Mouse (Mus musculus): ENCODE data around the gene St5. TPM values are rescaled to one million over a fixed set of nuclear protein-coding genes. Genes with fewer than 3 reads are reported as not detected.

Gene St5
- polyA plus RNA-seq, 1 experiment = 123 TPM

- H3K4me3 ChIP-seq (replicated peaks; ENCODE audit: extremely low read depth, low read depth, low read length) = no peak overlapping the region
- WGBS = 58% methylated on average over 7 of the region's 7 CpGs
- H3K4me1 ChIP-seq (ENCODE audit: control insufficient read depth, insufficient read depth, low read length) = peaks cover 47% of the 10 kb centered on the region
- TF ChIP-seq CTCF (IDR thresholded peaks at IDR 0.05; ENCODE audit: insufficient read depth, low read length) (no peak), POLR2A (IDR thresholded peaks at IDR 0.05; ENCODE audit: borderline replicate concordance, extremely low read depth, low read depth, low read length) (no peak)
- DNase-seq = no peak
These were observed 96.3 kb downstream of the St5 start for GRCm38 (mm10) chr7:109606994-109607610.

- no peak for TF ChIP-seq POLR2A (IDR thresholded peaks at IDR 0.05; ENCODE audit: borderline replicate concordance, extremely low read depth, low read depth, low read length)
- no peak for TF ChIP-seq CTCF (IDR thresholded peaks at IDR 0.05; ENCODE audit: insufficient read depth, low read length)
- peaks cover 41% of the 10 kb centered on the region for H3K4me1 ChIP-seq (ENCODE audit: control insufficient read depth, insufficient read depth, low read length)
- DNase-seq = no peak
- no peak overlapping the region for H3K4me3 ChIP-seq (replicated peaks; ENCODE audit: extremely low read depth, low read depth, low read length)
- WGBS = 37% methylated on average over 5 of the region's 5 CpGs
These were observed 100.8 kb downstream of the St5 start for GRCm38 (mm10) chr7:109602562-109602961.

GRCm38 (mm10) chr7:109602022-109602421 lies 101.4 kb downstream of the St5 start:
- TF ChIP-seq POLR2A (IDR thresholded peaks at IDR 0.05; ENCODE audit: borderline replicate concordance, extremely low read depth, low read depth, low read length) (no peak), CTCF (IDR thresholded peaks at IDR 0.05; ENCODE audit: insufficient read depth, low read length) (no peak)
- no peak overlapping the region for H3K4me3 ChIP-seq (replicated peaks; ENCODE audit: extremely low read depth, low read depth, low read length)
- peaks cover 39% of the 10 kb centered on the region for H3K4me1 ChIP-seq (ENCODE audit: control insufficient read depth, insufficient read depth, low read length)
- DNase-seq = no peak

GRCm38 (mm10) chr7:109600702-109601101 lies 102.7 kb downstream of the St5 start:
- WGBS = 12% methylated on average over 3 of the region's 3 CpGs
- H3K4me3 ChIP-seq (replicated peaks; ENCODE audit: extremely low read depth, low read depth, low read length) = no peak overlapping the region
- peaks cover 37% of the 10 kb centered on the region for H3K4me1 ChIP-seq (ENCODE audit: control insufficient read depth, insufficient read depth, low read length)
- no peak for DNase-seq
- TF ChIP-seq CTCF (IDR thresholded peaks at IDR 0.05; ENCODE audit: insufficient read depth, low read length) (no peak), POLR2A (IDR thresholded peaks at IDR 0.05; ENCODE audit: borderline replicate concordance, extremely low read depth, low read depth, low read length) (no peak)

GRCm38 (mm10) chr7:109599998-109600397 lies 103.4 kb downstream of the St5 start:
- H3K4me3 ChIP-seq (replicated peaks; ENCODE audit: extremely low read depth, low read depth, low read length) = no peak overlapping the region
- no peak for TF ChIP-seq CTCF (IDR thresholded peaks at IDR 0.05; ENCODE audit: insufficient read depth, low read length)
- no peak for TF ChIP-seq POLR2A (IDR thresholded peaks at IDR 0.05; ENCODE audit: borderline replicate concordance, extremely low read depth, low read depth, low read length)
- DNase-seq = no peak
- H3K4me1 ChIP-seq (ENCODE audit: control insufficient read depth, insufficient read depth, low read length) = peaks cover 34% of the 10 kb centered on the region
- WGBS = 70% methylated on average over 4 of the region's 4 CpGs

- Histone ChIP-seq H3K4me3 (replicated peaks; ENCODE audit: extremely low read depth, low read depth, low read length) (no peak overlapping the region), H3K4me1 (ENCODE audit: control insufficient read depth, insufficient read depth, low read length) (peaks cover 42% of the 10 kb centered on the region)
- DNase-seq = no peak
- TF ChIP-seq CTCF (IDR thresholded peaks at IDR 0.05; ENCODE audit: insufficient read depth, low read length) (no peak), POLR2A (IDR thresholded peaks at IDR 0.05; ENCODE audit: borderline replicate concordance, extremely low read depth, low read depth, low read length) (no peak)
- WGBS = 29% methylated on average over 2 of the region's 2 CpGs
These were observed 108.4 kb downstream of the St5 start for GRCm38 (mm10) chr7:109594845-109595531.

- no peak for TF ChIP-seq POLR2A (IDR thresholded peaks at IDR 0.05; ENCODE audit: borderline replicate concordance, extremely low read depth, low read depth, low read length)
- DNase-seq = no peak
- Histone ChIP-seq H3K4me3 (replicated peaks; ENCODE audit: extremely low read depth, low read depth, low read length) (no peak overlapping the region), H3K4me1 (ENCODE audit: control insufficient read depth, insufficient read depth, low read length) (peaks cover 44% of the 10 kb centered on the region)
These were observed 109.4 kb downstream of the St5 start for GRCm38 (mm10) chr7:109593992-109594391.

GRCm38 (mm10) chr7:109592184-109592583 lies 111.2 kb downstream of the St5 start:
- TF ChIP-seq POLR2A (IDR thresholded peaks at IDR 0.05; ENCODE audit: borderline replicate concordance, extremely low read depth, low read depth, low read length) (no peak), CTCF (IDR thresholded peaks at IDR 0.05; ENCODE audit: insufficient read depth, low read length) (no peak)
- H3K4me1 ChIP-seq (ENCODE audit: control insufficient read depth, insufficient read depth, low read length) = peaks cover 53% of the 10 kb centered on the region
- peak; percentile 57 for DNase-seq
- H3K4me3 ChIP-seq (replicated peaks; ENCODE audit: extremely low read depth, low read depth, low read length) = no peak overlapping the region
- WGBS = 11% methylated on average over 4 of the region's 4 CpGs

- Histone ChIP-seq H3K4me3 (replicated peaks; ENCODE audit: extremely low read depth, low read depth, low read length) (no peak overlapping the region), H3K4me1 (ENCODE audit: control insufficient read depth, insufficient read depth, low read length) (peaks cover 50% of the 10 kb centered on the region)
- no peak for TF ChIP-seq CTCF (IDR thresholded peaks at IDR 0.05; ENCODE audit: insufficient read depth, low read length)
- TF ChIP-seq POLR2A (IDR thresholded peaks at IDR 0.05; ENCODE audit: borderline replicate concordance, extremely low read depth, low read depth, low read length) = no peak
- WGBS = 30% methylated on average over 2 of the region's 2 CpGs
- DNase-seq = no peak
These were observed 112.8 kb downstream of the St5 start for GRCm38 (mm10) chr7:109590576-109590975.

- no peak for DNase-seq
- TF ChIP-seq CTCF (IDR thresholded peaks at IDR 0.05; ENCODE audit: insufficient read depth, low read length) = no peak
- no peak for TF ChIP-seq POLR2A (IDR thresholded peaks at IDR 0.05; ENCODE audit: borderline replicate concordance, extremely low read depth, low read depth, low read length)
- 38% methylated on average over 6 of the region's 6 CpGs for WGBS
- Histone ChIP-seq H3K4me3 (replicated peaks; ENCODE audit: extremely low read depth, low read depth, low read length) (no peak overlapping the region), H3K4me1 (ENCODE audit: control insufficient read depth, insufficient read depth, low read length) (peaks cover 46% of the 10 kb centered on the region)
These were observed 114.4 kb downstream of the St5 start for GRCm38 (mm10) chr7:109588990-109589389.
